In the genomic region with DNA sequence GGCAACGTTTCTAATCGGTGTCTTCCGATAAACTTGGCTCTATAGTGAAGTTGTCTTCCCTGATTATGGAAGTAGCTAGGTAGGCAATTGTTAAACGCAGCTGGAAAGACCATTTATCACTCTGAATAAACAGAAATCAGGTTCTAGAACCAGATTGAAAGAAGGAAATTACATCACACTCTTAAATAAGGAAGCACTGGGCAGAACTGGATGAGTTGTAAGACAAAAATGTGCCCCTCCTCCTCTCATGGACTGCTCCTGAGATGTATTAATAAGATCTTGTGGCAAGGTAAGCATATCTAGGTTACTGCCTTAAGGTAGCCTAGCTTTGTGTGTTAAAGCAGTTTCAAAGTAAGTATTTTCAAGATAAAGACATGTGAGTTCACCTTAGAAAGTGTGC, we compare ENCODE assay signal across 16 mouse cellular contexts. TPM values are rescaled to one million over a fixed set of nuclear protein-coding genes. Genes with fewer than 3 reads are reported as not detected.
A peak's percentile ranks its signal among the peaks of the same experiment; 100 is the strongest.
DNase-seq lines count a peak whose midpoint lies in the region; ATAC-seq and TF ChIP-seq lines count a peak whose summit lies in the region.
"Had no signal": no experiment of that assay in that cellular context is flagged by ENCODE, and none has a peak within 500 bp of the region (broad histone marks: within the 10 kb centered on the region; RNA-seq: fewer than 3 reads in every experiment).

No protein-coding gene starts in this region.

- ATAC-seq in monocyte, adult 5-6 weeks (replicated peaks; ENCODE audit: insufficient number of reproducible peaks, low FRiP score, low TSS enrichment, poor library complexity, severe bottlenecking): peak; percentile 66; the same call in 1 of the 2 replicates

- H3K27ac ChIP-seq in layer of hippocampus, adult 2 months: peak overlapping the region; percentile 68; the same call in 1 of the 2 replicates
- H3K27ac ChIP-seq: hindbrain, embryonic 15.5 days; limb, embryonic 10.5 days; neural tube, embryonic 12.5 days had no signal

- no peak overlapping the region for H3K4me3 ChIP-seq in layer of hippocampus, adult 2 months
- H3K4me3 ChIP-seq: erythroblast, embryonic 14.5 days; hindbrain, embryonic 15.5 days; limb, embryonic 10.5 days; neural tube, embryonic 12.5 days had no signal

- DNase-seq in layer of hippocampus, adult 2 months (ENCODE audit: low spot score in 2 of 2): no peak
- no peak for DNase-seq in layer of hippocampus, adult 11-12 months (ENCODE audit: low spot score)
- DNase-seq in 416B (ENCODE audit: low read depth) (peak; percentile 17), NIH3T3 (ENCODE audit: low read depth) (peak; percentile 40), MN1 (ENCODE audit: low spot score) (no peak)
- DNase-seq in frontal cortex, postnatal 25 days (ENCODE audit: low spot score in 2 of 2): no peak
- DNase-seq: adrenal gland, adult 2 months; cerebellum, adult 8-10 months; gastrocnemius, postnatal 36 days; layer of hippocampus, postnatal 36 days; midbrain, embryonic 14.5 days had no signal

- no peak for TF ChIP-seq CTCF in layer of hippocampus, adult 2 months (conservative IDR thresholded peaks at IDR 0.05)

RNA-seq across cellular contexts. Expression of a gene that starts 6.8 kb away (rescaled TPM):
- 10 to 100 TPM; 42.5 to 50.6 TPM for total RNA-seq in layer of hippocampus, adult 2 months (2021)
- 18.2 to 25.1 TPM (median 23.4 TPM) in 3 replicates for total RNA-seq in monocyte, adult 5-6 weeks (2017)

RNA-seq across cellular contexts. Expression of a gene that starts 53.7 kb away (rescaled TPM):
- total RNA-seq in layer of hippocampus, adult 2 months (2021): 100 to 1,000 TPM; 250 to 252 TPM
- total RNA-seq in monocyte, adult 5-6 weeks (2017): 177 to 216 TPM (median 190 TPM) in 3 replicates

RNA-seq across cellular contexts. Expression of a gene that starts 53.8 kb away (rescaled TPM):
- under 1 TPM; 0.39 to 0.41 TPM for total RNA-seq in layer of hippocampus, adult 2 months (2021)
- total RNA-seq in monocyte, adult 5-6 weeks (2017): 14.3 to 47.8 TPM (median 28.4 TPM) in 3 replicates

Comparison
In these comparisons a context has a peak if more than half of its experiments do, and no peak if none do; other contexts are left out.
1. DNase-seq: peak in 416B (single experiment) and NIH3T3 (single experiment); none in layer of hippocampus, adult 2 months (0 of 2), layer of hippocampus, adult 11-12 months (single experiment), frontal cortex, postnatal 25 days (0 of 2) and MN1 (single experiment).
2. RNA of a gene that starts 53.8 kb away (total RNA-seq): 14.3 to 47.8 TPM in monocyte, adult 5-6 weeks; 0.39 to 0.41 TPM in layer of hippocampus, adult 2 months; every median in the first group is over 10 times any median in the second.